Mouse (Mus musculus): ENCODE data around the gene Fbxo22. TPM values are rescaled to one million over a fixed set of nuclear protein-coding genes. Genes with fewer than 3 reads are reported as not detected.
"Not testable (repeated sequence)": the region's sequence is repeated elsewhere in the genome, so short reads cannot be mapped to it uniquely, and the experiment has no call there.

Fbxo22 gene
- polyA plus RNA-seq, 1 experiment from 2014 or later: 19.9 TPM

DNA sequence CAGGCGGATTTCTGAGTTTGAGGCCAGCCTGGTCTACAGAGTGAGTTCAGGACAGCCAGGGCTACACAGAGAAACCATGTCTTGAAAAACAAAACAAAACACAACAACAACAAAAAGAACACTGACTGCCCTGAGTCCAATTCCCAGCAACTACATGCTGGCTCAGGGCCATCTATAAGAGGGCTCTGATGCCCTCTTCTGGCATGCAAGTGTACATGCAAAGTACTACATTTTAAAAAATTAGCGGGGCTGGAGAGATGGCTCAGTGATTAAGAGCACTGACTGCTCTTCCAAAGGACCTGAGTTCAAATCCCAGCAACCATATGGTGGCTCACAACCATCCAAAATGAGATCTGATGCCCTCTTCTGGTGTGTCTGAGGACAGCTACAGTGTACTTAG, 43.4 kb downstream of the Fbxo22 start:
- H3K4me1 ChIP-seq (replicated peaks); H3K27me3 ChIP-seq; ATAC-seq (ENCODE audit: insufficient read depth); H3K4me3 ChIP-seq (replicated peaks); H3K36me3 ChIP-seq (replicated peaks); H3K9me3 ChIP-seq (replicated peaks); H3K9ac ChIP-seq; H3K27ac ChIP-seq (replicated peaks); H3K4me2 ChIP-seq: not testable (repeated sequence)
- 30% methylated on average over 2 of the region's 2 CpGs for WGBS (ENCODE audit: insufficient replicate concordance)

DNA sequence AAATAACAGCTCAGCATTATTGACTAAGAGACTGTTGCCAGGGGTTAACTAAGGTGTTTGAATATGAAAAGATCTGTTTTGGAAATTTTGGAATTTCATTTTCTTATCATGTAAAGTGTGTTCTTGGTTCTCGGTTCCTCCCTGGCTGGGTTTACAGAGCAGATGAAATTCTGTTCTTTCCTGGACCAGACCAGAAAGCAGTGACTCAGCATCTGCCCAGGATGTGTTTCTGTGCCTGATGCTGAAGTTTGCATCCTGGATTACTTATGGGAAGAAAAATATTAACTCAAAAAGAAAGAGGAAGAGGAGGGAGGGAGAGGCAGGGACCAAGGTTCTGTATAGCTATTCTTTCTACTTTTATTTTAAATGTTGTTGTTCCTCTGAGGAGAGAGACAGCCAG, 45.1 kb downstream of the Fbxo22 start:
- Histone ChIP-seq H3K36me3 (replicated peaks) (no peaks in the 10 kb centered on the region), H3K9me3 (replicated peaks) (no peaks in the 10 kb centered on the region)
- no peak for ATAC-seq (ENCODE audit: insufficient read depth)

DNA sequence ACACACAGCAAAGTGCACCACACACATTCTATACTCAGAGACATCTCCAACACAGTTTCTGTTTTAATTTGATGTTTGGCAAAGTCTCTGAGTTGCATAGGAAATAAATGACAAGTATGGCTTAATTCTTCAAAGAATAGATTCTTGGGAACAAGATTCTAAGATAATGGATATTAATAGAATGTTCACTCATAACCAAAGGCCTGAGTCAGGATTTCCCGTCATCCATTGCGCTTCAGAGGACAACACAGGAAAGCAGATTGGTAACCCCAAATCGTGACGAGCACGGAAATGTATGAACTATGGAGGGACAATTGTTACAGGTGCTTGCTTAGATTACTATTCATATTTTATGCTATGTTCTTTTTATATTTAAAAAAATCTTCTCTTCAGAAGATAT, 46.3 kb downstream of the Fbxo22 start:
- Histone ChIP-seq H3K27me3 (no peaks in the 10 kb centered on the region), H3K36me3 (replicated peaks) (no peaks in the 10 kb centered on the region), H3K9ac (no peak overlapping the region), H3K27ac (replicated peaks) (no peak overlapping the region), H3K4me1 (replicated peaks) (no peaks in the 10 kb centered on the region), H3K4me2 (no peak overlapping the region), H3K4me3 (replicated peaks) (no peak overlapping the region), H3K9me3 (replicated peaks) (no peaks in the 10 kb centered on the region)
- WGBS (ENCODE audit: insufficient replicate concordance): 66% methylated on average over 5 of the region's 5 CpGs
- ATAC-seq (ENCODE audit: insufficient read depth): no peak

More for the DNA sequence above, 45.1 kb downstream of the Fbxo22 start:
- H3K27ac ChIP-seq (replicated peaks): no peak overlapping the region
- H3K4me1 ChIP-seq (replicated peaks): no peaks in the 10 kb centered on the region
- H3K9ac ChIP-seq: no peak overlapping the region
- no peak overlapping the region for H3K4me3 ChIP-seq (replicated peaks)
- no peaks in the 10 kb centered on the region for H3K27me3 ChIP-seq
- WGBS (ENCODE audit: insufficient replicate concordance): 17% methylated on average over 1 of the region's 1 CpGs
- no peak overlapping the region for H3K4me2 ChIP-seq

DNA sequence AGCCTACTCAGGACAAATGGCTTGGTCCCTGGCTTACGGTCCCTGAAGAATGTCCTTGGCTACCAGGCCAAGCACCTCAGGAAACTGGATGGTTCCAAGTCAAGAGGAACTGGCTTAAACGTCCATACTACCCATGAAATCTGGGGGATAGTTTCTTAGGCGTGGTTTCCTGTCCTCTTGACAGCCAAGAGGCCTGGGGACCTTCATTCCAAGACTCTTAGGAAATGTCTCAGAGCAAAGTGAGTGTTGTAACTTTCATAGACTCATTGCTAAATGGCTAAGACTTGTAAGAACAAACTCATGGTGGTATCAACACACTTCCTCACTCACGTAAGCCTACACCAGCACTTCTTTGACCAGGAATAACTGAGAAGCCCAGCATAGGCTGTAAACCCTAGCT, 46.9 kb downstream of the Fbxo22 start:
- Histone ChIP-seq H3K4me3 (replicated peaks) (no peak overlapping the region), H3K9ac (no peak overlapping the region), H3K36me3 (replicated peaks) (no peaks in the 10 kb centered on the region), H3K4me2 (no peak overlapping the region), H3K9me3 (replicated peaks) (no peaks in the 10 kb centered on the region), H3K4me1 (replicated peaks) (no peaks in the 10 kb centered on the region), H3K27ac (replicated peaks) (no peak overlapping the region), H3K27me3 (no peaks in the 10 kb centered on the region)
- 41% methylated on average over 4 of the region's 4 CpGs for WGBS (ENCODE audit: insufficient replicate concordance)
- no peak for ATAC-seq (ENCODE audit: insufficient read depth)

DNA sequence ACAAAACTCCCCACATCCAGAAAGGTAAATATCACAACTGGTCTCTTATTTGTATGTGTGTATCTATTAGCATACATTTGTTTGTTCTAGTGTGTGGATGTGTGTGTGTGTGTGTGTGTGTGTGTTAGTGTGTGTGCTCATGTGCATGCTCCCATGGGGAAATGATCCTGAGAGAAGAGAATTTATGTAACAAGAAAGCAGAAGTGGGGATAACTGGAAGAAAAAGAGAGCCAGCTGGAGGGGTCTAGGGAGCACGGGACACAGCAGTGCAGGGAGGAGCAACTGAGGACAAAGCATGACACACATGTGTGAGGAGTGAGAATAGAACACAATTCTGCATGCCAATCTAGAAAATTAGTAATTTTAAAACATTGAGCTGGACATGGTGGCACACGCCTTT, 48.4 kb downstream of the Fbxo22 start:
- Histone ChIP-seq H3K4me3 (replicated peaks) (no peak overlapping the region), H3K9ac (no peak overlapping the region), H3K4me1 (replicated peaks) (no peaks in the 10 kb centered on the region), H3K4me2 (no peak overlapping the region), H3K36me3 (replicated peaks) (no peaks in the 10 kb centered on the region), H3K9me3 (replicated peaks) (no peaks in the 10 kb centered on the region), H3K27me3 (no peaks in the 10 kb centered on the region), H3K27ac (replicated peaks) (no peak overlapping the region)
- WGBS (ENCODE audit: insufficient replicate concordance): 49% methylated on average over 2 of the region's 2 CpGs
- ATAC-seq (ENCODE audit: insufficient read depth): no peak

DNA sequence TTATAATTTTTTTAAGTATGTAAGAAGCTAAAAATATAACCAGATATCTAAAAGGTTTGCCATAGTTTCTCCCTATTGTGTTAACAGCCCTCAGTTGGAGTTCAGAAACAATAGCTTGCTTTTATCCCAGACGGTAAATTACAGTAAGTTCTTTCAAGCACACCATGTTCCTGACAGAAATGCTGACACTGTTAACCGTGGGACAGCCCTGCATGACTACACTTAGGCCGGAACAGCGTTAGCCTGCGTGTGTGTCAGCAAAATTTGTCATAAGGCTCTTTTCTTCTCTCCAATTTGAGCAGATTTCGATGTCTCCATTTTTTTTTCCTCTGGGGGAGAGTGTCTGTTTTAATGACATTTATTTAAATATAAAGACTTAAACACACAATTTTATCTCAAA, 51.0 kb downstream of the Fbxo22 start:
- Histone ChIP-seq H3K9ac (no peak overlapping the region), H3K36me3 (replicated peaks) (no peaks in the 10 kb centered on the region), H3K4me3 (replicated peaks) (no peak overlapping the region), H3K4me2 (no peak overlapping the region), H3K27ac (replicated peaks) (no peak overlapping the region), H3K27me3 (no peaks in the 10 kb centered on the region), H3K4me1 (replicated peaks) (no peaks in the 10 kb centered on the region), H3K9me3 (replicated peaks) (no peaks in the 10 kb centered on the region)
- no peak for ATAC-seq (ENCODE audit: insufficient read depth)
- 71% methylated on average over 6 of the region's 6 CpGs for WGBS (ENCODE audit: insufficient replicate concordance)

DNA sequence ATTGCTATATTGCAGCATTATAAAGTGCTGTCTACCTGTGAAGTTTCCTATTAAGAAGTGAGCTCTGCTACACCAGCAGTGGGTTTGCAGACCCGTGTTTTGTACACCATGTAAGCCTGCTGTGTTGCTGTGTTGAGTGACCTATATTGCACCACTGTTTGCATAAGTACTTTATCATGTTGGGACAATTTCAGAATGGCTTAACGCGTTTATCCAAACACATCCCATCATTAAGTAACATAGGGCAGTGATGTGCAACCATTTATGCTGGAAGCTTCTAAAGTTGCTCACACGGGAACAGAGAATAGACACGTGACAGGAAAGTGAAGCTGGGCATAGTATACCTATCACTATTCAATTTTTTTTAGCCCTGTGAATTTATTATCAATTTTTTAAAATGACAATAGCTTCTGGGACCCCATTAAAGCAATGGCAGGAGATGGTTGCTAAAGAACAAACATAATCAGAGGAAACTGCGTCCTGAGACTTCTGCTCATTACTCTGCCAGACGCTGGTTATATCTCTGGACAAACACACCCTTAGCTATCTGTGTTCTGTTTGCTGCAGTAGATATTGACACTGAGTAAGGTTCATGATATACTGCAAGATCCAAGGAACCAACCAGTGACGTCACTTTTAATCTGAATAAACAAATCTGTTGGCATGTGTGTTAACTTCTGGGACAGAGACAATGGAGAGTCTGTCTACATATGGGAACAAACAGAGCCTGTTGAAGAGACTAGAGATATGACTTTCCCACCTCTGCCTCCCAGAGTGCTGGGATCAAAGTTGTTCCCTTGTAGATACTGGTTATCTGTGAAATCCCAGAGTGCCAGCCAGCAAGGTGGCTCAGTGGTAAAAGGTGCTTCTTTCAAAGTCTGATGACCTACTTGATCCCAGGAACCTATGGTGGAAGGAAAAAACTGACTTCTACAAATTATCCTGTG, 55.9 kb downstream of the Fbxo22 start:
- Histone ChIP-seq H3K4me3 (replicated peaks) (no peak overlapping the region), H3K4me2 (no peak overlapping the region), H3K9me3 (replicated peaks) (no peaks in the 10 kb centered on the region), H3K36me3 (replicated peaks) (no peaks in the 10 kb centered on the region), H3K27me3 (no peaks in the 10 kb centered on the region), H3K27ac (replicated peaks) (no peak overlapping the region), H3K9ac (no peak overlapping the region), H3K4me1 (replicated peaks) (no peaks in the 10 kb centered on the region)
- WGBS (ENCODE audit: insufficient replicate concordance): 48% methylated on average over 8 of the region's 8 CpGs
- ATAC-seq (ENCODE audit: insufficient read depth): no peak

DNA sequence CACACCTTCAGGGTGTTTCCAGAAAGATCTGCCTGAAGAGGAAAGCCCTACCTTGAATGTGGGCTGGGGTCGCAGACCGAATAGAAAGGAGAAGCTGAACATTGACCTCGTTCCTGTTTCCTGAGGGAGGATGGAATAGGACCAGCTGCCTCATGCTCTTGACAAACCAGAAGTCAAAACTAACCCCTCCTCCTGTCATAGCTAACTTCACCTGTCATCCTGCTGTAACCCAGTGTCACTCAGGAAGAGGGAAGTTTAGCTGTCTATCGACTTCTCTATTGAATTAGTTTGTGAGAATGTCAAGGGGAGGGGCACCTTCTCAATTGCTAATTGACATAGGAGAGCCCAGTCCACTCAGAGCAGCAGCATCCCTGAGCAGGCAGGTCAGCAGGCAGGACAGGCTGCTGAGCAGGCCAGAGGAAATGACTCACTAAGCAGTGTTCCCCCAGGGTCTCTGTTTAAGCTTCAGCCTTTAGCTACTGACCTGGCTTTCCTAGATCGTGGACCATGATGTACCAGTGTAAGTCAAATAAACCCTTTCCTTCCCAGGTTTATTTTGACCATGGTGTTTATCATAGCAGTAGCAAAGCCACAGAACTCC, 63.3 kb downstream of the Fbxo22 start:
- Histone ChIP-seq H3K4me2 (no peak overlapping the region), H3K27me3 (no peaks in the 10 kb centered on the region), H3K27ac (replicated peaks) (no peak overlapping the region), H3K9me3 (replicated peaks) (no peaks in the 10 kb centered on the region), H3K36me3 (replicated peaks) (no peaks in the 10 kb centered on the region), H3K4me1 (replicated peaks) (no peaks in the 10 kb centered on the region), H3K4me3 (replicated peaks) (no peak overlapping the region), H3K9ac (no peak overlapping the region)
- WGBS (ENCODE audit: insufficient replicate concordance): 18% methylated on average over 5 of the region's 5 CpGs
- no peak for ATAC-seq (ENCODE audit: insufficient read depth)

DNA sequence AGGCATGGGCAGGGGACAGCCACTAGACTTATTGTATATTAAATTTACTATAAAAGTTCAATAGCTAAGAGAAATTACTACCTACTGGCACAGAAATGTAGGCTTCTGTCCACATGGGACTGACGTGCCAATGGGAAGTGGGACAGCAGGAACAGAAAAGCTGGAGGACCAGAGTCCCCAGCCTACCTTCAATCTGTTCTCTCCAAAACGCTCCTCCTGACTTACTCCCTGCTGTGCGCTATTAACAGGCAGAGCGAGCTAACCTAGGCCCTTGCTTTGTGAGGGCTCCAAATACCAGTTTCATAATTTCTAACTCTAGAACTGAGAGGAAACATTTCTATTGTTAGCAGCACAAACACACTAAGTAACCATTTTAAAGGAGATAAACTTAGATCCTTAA, 65.2 kb downstream of the Fbxo22 start:
- Histone ChIP-seq H3K27me3 (no peaks in the 10 kb centered on the region), H3K27ac (replicated peaks) (no peak overlapping the region), H3K9ac (no peak overlapping the region), H3K4me1 (replicated peaks) (no peaks in the 10 kb centered on the region), H3K4me3 (replicated peaks) (no peak overlapping the region), H3K9me3 (replicated peaks) (no peaks in the 10 kb centered on the region), H3K36me3 (replicated peaks) (no peaks in the 10 kb centered on the region), H3K4me2 (no peak overlapping the region)
- WGBS (ENCODE audit: insufficient replicate concordance): 69% methylated on average over 4 of the region's 4 CpGs
- ATAC-seq (ENCODE audit: insufficient read depth): no peak
